Mouse (Mus musculus) right cerebral cortex, postnatal 25 days (tissue): Measurements from ENCODE around the gene Krtap17-1.
A peak's percentile ranks its signal among the peaks of the same experiment; 100 is the strongest.

Experiments
- DNase-seq: peaks from one replicate; pipeline ENCODE4 v3.0.0; 2022

Krtap17-1 gene

DNA sequence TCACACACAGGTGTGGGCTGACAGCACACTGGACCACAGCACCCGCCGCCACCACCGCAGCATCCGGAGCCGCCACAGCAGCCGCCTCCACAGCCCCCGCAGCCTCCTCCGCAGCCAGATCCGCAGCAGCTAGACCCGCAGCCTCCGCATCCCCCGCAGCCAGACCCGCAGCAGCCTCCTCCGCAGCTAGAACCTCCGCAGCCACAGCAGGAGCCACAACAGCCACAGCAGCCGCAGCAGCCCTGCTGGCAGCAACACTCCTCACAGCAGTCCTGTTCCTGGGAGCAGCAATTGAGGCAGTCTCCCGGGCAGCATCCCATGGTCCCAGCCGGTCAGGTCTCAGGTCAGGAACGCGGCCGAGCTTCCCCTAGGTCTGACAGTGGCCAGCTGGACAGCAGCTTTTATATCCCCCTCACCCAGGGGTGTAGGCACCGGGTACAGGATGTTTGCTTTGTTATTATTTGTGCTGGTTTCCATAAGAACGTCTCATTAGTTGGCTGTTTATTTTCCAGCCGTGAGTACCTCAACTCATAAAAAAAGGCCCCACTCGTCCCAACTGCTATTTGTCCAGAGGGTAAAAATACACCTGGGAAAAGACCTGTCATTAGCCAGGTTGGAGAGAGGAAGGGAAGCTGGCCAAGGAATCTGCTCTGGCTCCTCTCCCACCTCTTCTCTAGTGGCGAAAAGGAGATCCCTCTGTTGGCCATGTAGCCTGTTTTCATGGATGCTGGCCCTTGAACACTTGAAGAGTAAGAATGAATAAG lies at the start of gene Krtap17-1:
Krtap17-1 (minus strand) TSS at position 375 of the 764 bp plus-strand sequence.
- no peak for DNase-seq

DNA sequence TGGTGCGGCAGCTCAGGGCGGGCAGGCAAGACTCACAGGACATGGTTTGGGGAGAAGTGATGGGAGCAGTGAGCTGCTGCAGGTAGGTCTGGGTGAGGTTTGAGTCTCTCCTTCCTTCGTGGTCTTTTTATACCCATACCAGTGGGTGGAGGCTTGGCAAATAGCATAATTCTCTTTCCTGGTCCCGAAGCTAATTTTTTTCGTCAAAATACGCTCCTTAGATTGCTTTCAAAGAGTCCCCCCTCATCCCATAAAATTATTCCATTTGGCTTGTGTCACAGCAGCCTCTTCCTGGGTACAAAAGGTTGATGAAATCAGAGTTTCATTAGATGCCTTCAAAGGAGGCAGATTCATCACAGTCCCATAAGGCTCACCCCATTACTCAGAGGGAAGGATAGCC lies 47.7 kb upstream of the Krtap17-1 start, which contains the start of gene Krt34:
Krt34 (minus strand) TSS at position 101 of the 400 bp plus-strand sequence.
- DNase-seq: no peak

- DNase-seq: no peak
These were observed 36.0 kb upstream of the Krtap17-1 start, which contains the start of gene Krt33b for GRCm38 (mm10) chr11:100029768-100030167. Krt33b (minus strand) TSS chr11:100029868.

- DNase-seq: no peak
These were observed 27.6 kb upstream of the Krtap17-1 start for GRCm38 (mm10) chr11:100021438-100021837.

- no peak for DNase-seq
These were observed 25.7 kb upstream of the Krtap17-1 start for GRCm38 (mm10) chr11:100019466-100019865.

DNA sequence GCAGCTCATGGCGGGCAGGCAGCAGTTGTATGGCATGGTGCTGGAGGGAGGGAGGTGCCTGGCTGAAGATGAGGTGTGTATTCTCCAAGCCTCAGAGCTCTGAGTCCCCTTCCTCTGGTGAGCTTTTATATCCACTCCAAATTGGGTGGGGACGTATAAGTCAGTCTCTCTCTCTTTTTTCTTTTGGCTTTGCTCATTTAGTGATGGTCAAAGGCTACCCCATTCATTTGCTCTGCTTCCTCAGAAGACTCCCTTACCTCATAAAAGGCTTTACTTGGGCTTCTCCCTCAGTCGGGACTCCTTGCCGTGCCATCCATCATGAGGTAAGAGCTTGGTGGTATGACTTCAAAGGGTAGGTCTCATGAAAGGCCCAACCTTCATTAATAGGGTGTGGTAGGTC lies 22.3 kb upstream of the Krtap17-1 start, which contains the start of gene Krt33a:
Krt33a (minus strand) TSS at position 101 of the 400 bp plus-strand sequence.
- no peak for DNase-seq

DNA sequence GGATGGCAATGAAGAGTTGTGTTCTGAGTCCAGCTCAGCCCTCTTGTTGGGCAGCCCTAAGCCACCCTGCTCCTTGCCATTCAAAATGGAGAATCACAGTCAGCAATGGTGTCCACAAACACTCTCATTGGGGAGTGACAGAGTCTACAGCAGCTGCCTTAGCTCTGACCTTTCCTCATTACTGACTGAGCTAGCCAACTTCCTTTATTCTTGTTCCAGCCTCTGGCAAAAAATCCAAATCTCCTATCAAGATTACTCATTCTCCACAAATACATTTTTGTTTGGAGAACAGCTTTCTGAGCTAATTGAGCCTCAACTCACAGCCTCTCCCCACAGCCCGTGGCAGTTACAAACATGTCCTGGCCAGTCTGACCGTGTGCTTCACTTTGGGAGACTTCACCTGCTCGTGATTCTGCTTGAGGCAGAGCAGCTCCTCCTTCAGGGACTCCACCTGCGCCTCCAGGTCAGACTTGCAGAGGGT lies 19.9 kb upstream of the Krtap17-1 start:
- DNase-seq: no peak

- DNase-seq: no peak
These were observed 16.9 kb upstream of the Krtap17-1 start for GRCm38 (mm10) chr11:100010682-100011081.

- DNase-seq: no peak
These were observed 14.5 kb upstream of the Krtap17-1 start for GRCm38 (mm10) chr11:100008336-100008735.

GRCm38 (mm10) chr11:100006624-100007023 lies 12.8 kb upstream of the Krtap17-1 start:
- no peak for DNase-seq

DNA sequence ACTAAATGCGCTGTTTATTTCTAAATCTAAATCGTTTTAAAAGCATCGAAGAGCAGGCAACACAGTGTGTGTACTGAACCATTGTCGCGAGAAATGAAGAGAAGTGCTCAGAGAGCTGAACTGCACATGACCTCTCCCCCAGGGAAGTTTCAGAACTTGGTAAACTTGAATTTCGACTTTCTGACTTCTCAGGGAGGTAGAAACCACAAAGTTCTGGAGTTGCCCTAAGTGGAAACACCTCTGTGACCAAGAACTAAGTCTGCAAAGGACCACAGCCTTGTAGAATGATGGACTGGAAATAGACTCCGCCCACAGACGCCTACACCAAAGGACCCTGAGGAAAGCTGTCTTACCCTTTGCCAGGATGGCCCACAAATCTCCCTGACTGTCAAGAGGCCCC lies 12.1 kb upstream of the Krtap17-1 start:
- no peak for DNase-seq

DNA sequence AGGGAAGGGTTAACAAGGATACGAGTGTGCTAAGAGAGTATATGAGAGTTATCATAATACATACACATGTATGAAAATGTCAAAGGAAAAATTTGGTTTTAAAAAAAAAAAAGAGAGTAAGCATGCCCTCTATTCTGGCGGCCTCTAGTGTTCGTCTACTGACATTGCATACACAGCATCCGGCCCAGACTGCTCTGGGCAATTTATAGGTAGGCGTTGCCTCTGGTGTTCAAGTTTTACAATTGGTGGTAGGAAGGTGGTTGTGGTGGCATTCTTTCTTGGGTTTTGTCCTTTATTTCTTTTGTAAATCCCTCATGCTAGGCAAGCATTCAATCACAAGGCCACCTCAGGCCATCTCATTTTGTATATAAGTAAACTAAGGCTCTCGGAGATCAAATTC lies 11.1 kb upstream of the Krtap17-1 start:
- no peak for DNase-seq

DNA sequence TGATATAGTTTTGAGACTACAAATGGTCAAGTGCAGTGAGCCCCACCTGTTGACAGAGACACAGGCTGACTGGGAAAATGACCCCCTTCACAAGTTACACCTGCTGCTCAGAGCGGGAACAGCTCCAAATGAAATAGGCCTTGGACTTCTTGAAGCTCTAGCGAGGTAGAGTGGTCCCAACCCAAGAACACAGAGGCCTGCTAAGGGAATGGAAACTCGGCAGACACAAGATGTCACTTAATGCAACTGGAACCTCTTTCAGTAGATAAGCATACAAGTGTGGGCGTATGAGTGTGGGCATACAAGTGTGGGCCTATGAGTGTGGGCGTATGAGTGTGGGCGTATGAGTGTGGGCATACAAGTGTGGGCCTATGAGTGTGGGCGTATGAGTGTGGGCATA lies 5.3 kb upstream of the Krtap17-1 start:
- no peak for DNase-seq

- DNase-seq: no peak
These were observed 529 bp upstream of the Krtap17-1 start for GRCm38 (mm10) chr11:99994384-99994661.

GRCm38 (mm10) chr11:99990571-99990970 lies 3.2 kb downstream of the Krtap17-1 start:
- DNase-seq: no peak

- no peak for DNase-seq
These were observed 3.9 kb downstream of the Krtap17-1 start for GRCm38 (mm10) chr11:99989881-99990405.

DNA sequence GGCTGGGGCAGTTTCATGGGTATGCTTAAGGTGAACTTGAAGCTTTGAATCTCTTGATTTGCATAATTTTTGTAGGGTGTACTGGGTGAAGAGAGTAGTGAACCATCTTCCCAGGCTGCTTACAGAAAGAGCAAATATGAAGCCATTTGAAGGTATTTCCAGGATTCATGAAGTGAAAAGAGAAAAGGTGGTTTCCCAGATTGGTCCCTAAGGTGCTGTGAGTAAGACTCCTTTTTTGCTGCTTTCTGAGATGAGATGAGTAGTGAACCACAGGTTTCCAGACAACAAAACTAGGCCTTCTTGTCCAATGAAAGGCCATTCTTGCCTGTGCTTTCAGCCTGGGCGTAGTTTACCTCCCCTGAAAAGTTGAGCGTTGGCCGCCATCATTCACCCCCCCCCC lies 5.3 kb downstream of the Krtap17-1 start:
- no peak for DNase-seq

- no peak for DNase-seq
These were observed 7.6 kb downstream of the Krtap17-1 start, which contains the start of gene Krtap16-1 for GRCm38 (mm10) chr11:99986180-99986647. Krtap16-1 (minus strand) TSS chr11:99986597.

- DNase-seq: peak; percentile 48
These were observed 8.3 kb downstream of the Krtap17-1 start for GRCm38 (mm10) chr11:99985291-99986092.

GRCm38 (mm10) chr11:99983442-99983841 lies 10.4 kb downstream of the Krtap17-1 start:
- no peak for DNase-seq

- no peak for DNase-seq
These were observed 11.1 kb downstream of the Krtap17-1 start for GRCm38 (mm10) chr11:99982731-99983130.

GRCm38 (mm10) chr11:99978953-99979352 lies 14.8 kb downstream of the Krtap17-1 start, which contains the start of gene Krtap29-1:
Krtap29-1 (minus strand) TSS chr11:99979053.
- DNase-seq: no peak

GRCm38 (mm10) chr11:99965961-99966360 lies 27.8 kb downstream of the Krtap17-1 start:
- DNase-seq: no peak
